Mouse (Mus musculus) gastrocnemius, adult 2 months (tissue): ENCODE measurements around the gene Fpgs. TPM values are rescaled to one million over a fixed set of nuclear protein-coding genes. Genes with fewer than 3 reads are reported as not detected.

ENCODE experiments used
- DNase-seq: peaks from one replicate; pipeline ENCODE4 v3.0.0; 2022
- H3K27ac ChIP-seq: fragments of 200-600 bp; 2 replicates; pipeline ENCODE4 v1.8.1; 2022; ENCODE audit warnings: mild to moderate bottlenecking
- H3K4me3 ChIP-seq: fragments of 200-600 bp; 2 replicates; pipeline ENCODE4 v1.8.1; 2022; ENCODE audit warnings: mild to moderate bottlenecking, moderate library complexity
- CTCF ChIP-seq: fragments of 200-600 bp; IDR thresholded peaks from 2 replicates; pipeline ENCODE4 v1.8.1; 2022; ENCODE audit warnings: antibody characterized with exemption, mild to moderate bottlenecking, moderate library complexity
- intact Hi-C: fragments of 180-260 bp; cut with DNase I; formaldehyde crosslinking; loops from one replicate; pipeline ENCODE4 v1.15.1; 2025
- total RNA-seq, 2 experiments: library from RNA; stranded (reverse); gene quantifications; 2 replicates each; pipeline ENCODE4 v1.2.3; 2021

The Fpgs gene
- total RNA-seq, 2 experiments from 2014 or later, result 5.9 to 6.9 TPM

- 0 out of 2 replicates have a peak within 1 kb of the TSS, but pooled peaks have one; percentile 2 for H3K4me3 ChIP-seq
- H3K27ac ChIP-seq, result no peak within 1 kb of the TSS
- no peak for TF ChIP-seq CTCF
- no peak for DNase-seq
- intact Hi-C loops, result no loop called here
Observed at GRCm38 (mm10) chr2:32720681-32721229, 16.8 kb upstream of the Fpgs start, which contains the start of gene Sh2d3c. TSS of gene Sh2d3c (plus strand) at chr2:32721055.

GRCm38 (mm10) chr2:32720053-32720452, 16.1 kb upstream of the Fpgs start:
- no peak for DNase-seq
- no peak overlapping the region for H3K27ac ChIP-seq
- intact Hi-C loops, result no loop called here
- H3K4me3 ChIP-seq, result no peak overlapping the region
- TF ChIP-seq CTCF, result no peak

GRCm38 (mm10) chr2:32718761-32719160, 14.8 kb upstream of the Fpgs start:
- no peak for DNase-seq
- H3K27ac ChIP-seq, result no peak overlapping the region
- H3K4me3 ChIP-seq, result no peak overlapping the region
- intact Hi-C loops, result no loop called here
- TF ChIP-seq CTCF, result no peak

- intact Hi-C loops, result loop anchor here (1.0 kb wide), 2 partner anchors 42 to 142 kb away; partner anchors contain the start of gene Tor2a
- no peak for TF ChIP-seq CTCF
- H3K4me3 ChIP-seq, result no peak overlapping the region
- DNase-seq, result no peak
- H3K27ac ChIP-seq, result peak overlapping the region; percentile 96
Observed at GRCm38 (mm10) chr2:32714987-32715425, 11.1 kb upstream of the Fpgs start.

- DNase-seq, result no peak
- no peak for TF ChIP-seq CTCF
- intact Hi-C loops, result loop anchor here (1.0 kb wide), 2 partner anchors 43 to 143 kb away; partner anchors contain the start of gene Tor2a
- H3K4me3 ChIP-seq, result peak overlapping the region; percentile 91
- H3K27ac ChIP-seq, result peak overlapping the region; percentile 96
Observed at GRCm38 (mm10) chr2:32714117-32714986, 10.4 kb upstream of the Fpgs start.

GRCm38 (mm10) chr2:32712934-32713817, 9.2 kb upstream of the Fpgs start, which contains the start of gene Cdk9:
TSS of gene Cdk9 (minus strand) at chr2:32713076.
- intact Hi-C loops, result loop anchor here (2.0 kb wide), 1 partner anchor 18 kb away; no protein-coding TSS in a partner anchor
- peak; percentile 95 for DNase-seq
- Histone ChIP-seq H3K27ac (peak within 1 kb of the TSS; percentile 96), H3K4me3 (peak within 1 kb of the TSS; percentile 91)
- no peak; the same call in none of the 2 replicates for TF ChIP-seq CTCF

- intact Hi-C loops, result loop anchor here (2.0 kb wide), 1 partner anchor 18 kb away; no protein-coding TSS in a partner anchor
Observed at GRCm38 (mm10) chr2:32712586-32712933, 8.6 kb upstream of the Fpgs start.

GRCm38 (mm10) chr2:32712108-32712551, 8.2 kb upstream of the Fpgs start:
- peak overlapping the region; percentile 91 for H3K4me3 ChIP-seq
- DNase-seq, result peak; percentile 79
- no peak for TF ChIP-seq CTCF
- peak overlapping the region; percentile 96 for H3K27ac ChIP-seq
- intact Hi-C loops, result loop anchor here (2.0 kb wide), 1 partner anchor 17 kb away; no protein-coding TSS in a partner anchor

More at GRCm38 (mm10) chr2:32712586-32712933, 8.6 kb upstream of the Fpgs start:
- Histone ChIP-seq H3K4me3 (peak overlapping the region; percentile 91), H3K27ac (peak overlapping the region; percentile 96)
- DNase-seq, result peak; percentile 97
- TF ChIP-seq CTCF, result no peak

GRCm38 (mm10) chr2:32711301-32712056, 7.5 kb upstream of the Fpgs start:
- intact Hi-C loops, result loop anchor here (2.0 kb wide), 1 partner anchor 17 kb away; no protein-coding TSS in a partner anchor

GRCm38 (mm10) chr2:32710425-32710824, 6.5 kb upstream of the Fpgs start:
- Histone ChIP-seq H3K4me3 (no peak overlapping the region), H3K27ac (no peak overlapping the region)
- DNase-seq, result no peak
- no peak for TF ChIP-seq CTCF
- intact Hi-C loops, result no loop called here

More at GRCm38 (mm10) chr2:32711301-32712056, 7.5 kb upstream of the Fpgs start:
- peak overlapping the region; percentile 91 for H3K4me3 ChIP-seq
- 0 out of 2 replicates have a peak, but pooled peaks have one; percentile 7 for TF ChIP-seq CTCF
- H3K27ac ChIP-seq, result peak overlapping the region; percentile 96
- no peak for DNase-seq

GRCm38 (mm10) chr2:32709521-32710137, 5.7 kb upstream of the Fpgs start:
- Histone ChIP-seq H3K4me3 (peak overlapping the region; percentile 7; the same call in 1 of the 2 replicates), H3K27ac (0 out of 2 replicates have a peak overlapping the region, but pooled peaks have one; percentile 6)
- intact Hi-C loops, result no loop called here
- no peak for DNase-seq
- no peak for TF ChIP-seq CTCF
